Mouse (Mus musculus) small intestine, adult 2 months (tissue): Measurements from ENCODE around the gene Rplp2.
A peak's percentile ranks its signal among the peaks of the same experiment; 100 is the strongest.

Source experiments
- CTCF ChIP-seq: fragments of 200-500 bp; IDR thresholded peaks from 2 replicates; pipeline ENCODE4 v1.5.1; 2012; ENCODE audit warnings: low read depth, mild to moderate bottlenecking, control low read depth, inconsistent platforms, low read length, moderate library complexity, mixed read lengths; ENCODE audit not compliant: insufficient replicate concordance, insufficient read length; ENCODE audit errors: extremely low read depth
- POLR2A ChIP-seq: fragments of 200-500 bp; IDR thresholded peaks from 2 replicates; pipeline ENCODE4 v1.6.1; 2012; ENCODE audit warnings: low read depth, mild to moderate bottlenecking, control low read depth, inconsistent platforms, low read length, moderate library complexity

- TF ChIP-seq CTCF (peak; percentile 36; the same call in 1 of the 2 replicates), POLR2A (no peak)
These were observed 3.9 kb upstream of the Rplp2 start for GRCm38 (mm10) chr7:141443081-141443821.
